Mouse (Mus musculus): ENCODE data around the gene Pibf1. TPM values are rescaled to one million over a fixed set of nuclear protein-coding genes. Genes with fewer than 3 reads are reported as not detected.

The Pibf1 gene
- total and polyA plus RNA-seq, 2 experiments from 2014 or later: 12.6 to 20.6 TPM

- H3K9ac ChIP-seq: no peak overlapping the region
- no peak overlapping the region for H3K27ac ChIP-seq (ENCODE audit: low read depth, low read length)
- no peak overlapping the region for H3K4me2 ChIP-seq (ENCODE audit: low read depth)
- no peaks in the 10 kb centered on the region for H3K9me3 ChIP-seq (ENCODE audit: low read length)
- no peak for ATAC-seq
- TF ChIP-seq CTCF (IDR thresholded peaks at IDR 0.05; ENCODE audit: low read depth): no peak
- DNase-seq: no peak
- WGBS: 89% methylated on average over 11 of the region's 11 CpGs
- no peak overlapping the region for H3K4me3 ChIP-seq (ENCODE audit: low read depth, low read length)
- no peaks in the 10 kb centered on the region for H3K4me1 ChIP-seq (ENCODE audit: insufficient read depth)
- peaks cover 7% of the 10 kb centered on the region; the same call in 1 of the 2 replicates for H3K36me3 ChIP-seq (ENCODE audit: insufficient read depth)
- H3K27me3 ChIP-seq (ENCODE audit: insufficient read depth, low read length): no peaks in the 10 kb centered on the region
These were observed 22.5 kb downstream of the Pibf1 start for GRCm38 (mm10) chr14:99121584-99122339.

DNA sequence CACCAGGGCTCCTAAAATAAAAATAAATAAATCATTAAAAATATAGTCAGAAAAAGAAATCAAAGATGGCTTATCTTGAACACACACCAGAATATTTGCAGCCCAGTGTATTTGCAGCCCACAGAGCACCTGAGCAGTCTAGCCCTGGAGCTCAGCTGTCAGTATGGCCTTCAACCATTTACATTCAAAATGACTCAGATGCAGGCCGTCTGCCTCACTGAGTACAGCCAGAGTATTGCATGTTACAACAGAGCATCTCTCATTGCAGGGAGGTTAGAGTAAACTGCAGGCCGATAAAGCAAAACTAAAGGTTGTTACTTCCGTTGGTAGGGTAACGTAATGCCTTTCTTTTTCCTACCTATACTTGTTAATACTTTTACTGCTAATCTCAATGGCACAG lies 24.9 kb downstream of the Pibf1 start:
- H3K9ac ChIP-seq: no peak overlapping the region
- H3K27ac ChIP-seq (ENCODE audit: low read depth, low read length): no peak overlapping the region
- ATAC-seq (no peak), DNase-seq (no peak)
- TF ChIP-seq CTCF (IDR thresholded peaks at IDR 0.05; ENCODE audit: low read depth): no peak
- H3K4me1 ChIP-seq (ENCODE audit: insufficient read depth): no peaks in the 10 kb centered on the region
- WGBS: 87% methylated on average over 4 of the region's 4 CpGs
- H3K36me3 ChIP-seq (ENCODE audit: insufficient read depth): no peaks in the 10 kb centered on the region
- H3K27me3 ChIP-seq (ENCODE audit: insufficient read depth, low read length): no peaks in the 10 kb centered on the region
- H3K4me2 ChIP-seq (ENCODE audit: low read depth): no peak overlapping the region
- no peaks in the 10 kb centered on the region for H3K9me3 ChIP-seq (ENCODE audit: low read length)
- H3K4me3 ChIP-seq (ENCODE audit: low read depth, low read length): no peak overlapping the region

GRCm38 (mm10) chr14:99126713-99127112 lies 27.5 kb downstream of the Pibf1 start:
- H3K27ac ChIP-seq (ENCODE audit: low read depth, low read length): no peak overlapping the region
- no peak for TF ChIP-seq CTCF (IDR thresholded peaks at IDR 0.05; ENCODE audit: low read depth)
- ATAC-seq: no peak
- H3K9me3 ChIP-seq (ENCODE audit: low read length): no peaks in the 10 kb centered on the region
- no peak overlapping the region for H3K4me2 ChIP-seq (ENCODE audit: low read depth)
- H3K9ac ChIP-seq: no peak overlapping the region
- H3K27me3 ChIP-seq (ENCODE audit: insufficient read depth, low read length): no peaks in the 10 kb centered on the region
- no peak for DNase-seq
- WGBS: 84% methylated on average over 4 of the region's 4 CpGs
- peaks cover 2% of the 10 kb centered on the region; the same call in 1 of the 2 replicates for H3K36me3 ChIP-seq (ENCODE audit: insufficient read depth)
- no peaks in the 10 kb centered on the region for H3K4me1 ChIP-seq (ENCODE audit: insufficient read depth)
- no peak overlapping the region for H3K4me3 ChIP-seq (ENCODE audit: low read depth, low read length)

DNA sequence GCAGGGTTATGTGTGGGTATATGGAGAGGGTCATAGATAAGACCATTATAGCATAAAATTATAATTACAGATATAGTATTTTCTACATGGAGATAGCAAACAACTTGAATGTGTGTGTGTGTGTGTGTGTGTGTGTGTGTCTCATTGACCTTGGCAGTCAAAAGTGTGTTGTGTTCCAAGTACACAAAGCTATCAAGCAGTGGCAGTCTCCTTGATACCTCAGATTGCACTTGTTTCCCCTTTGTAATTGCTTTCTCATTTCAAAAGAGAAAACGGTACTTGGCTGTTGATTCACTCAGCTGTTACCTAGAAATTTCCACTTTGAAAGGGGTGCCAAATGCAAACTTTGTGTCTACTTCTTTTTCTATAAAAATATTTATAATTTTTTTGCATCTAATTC lies 28.3 kb downstream of the Pibf1 start:
- Histone ChIP-seq H3K27ac (ENCODE audit: low read depth, low read length) (no peak overlapping the region), H3K9ac (no peak overlapping the region), H3K9me3 (ENCODE audit: low read length) (no peaks in the 10 kb centered on the region), H3K4me1 (ENCODE audit: insufficient read depth) (no peaks in the 10 kb centered on the region), H3K27me3 (ENCODE audit: insufficient read depth, low read length) (no peaks in the 10 kb centered on the region), H3K36me3 (ENCODE audit: insufficient read depth) (peaks cover 2% of the 10 kb centered on the region; the same call in 1 of the 2 replicates), H3K4me2 (ENCODE audit: low read depth) (no peak overlapping the region), H3K4me3 (ENCODE audit: low read depth, low read length) (no peak overlapping the region)
- 48% methylated on average over 1 of the region's 1 CpGs for WGBS
- DNase-seq (no peak), ATAC-seq (no peak)
- no peak for TF ChIP-seq CTCF (IDR thresholded peaks at IDR 0.05; ENCODE audit: low read depth)

DNA sequence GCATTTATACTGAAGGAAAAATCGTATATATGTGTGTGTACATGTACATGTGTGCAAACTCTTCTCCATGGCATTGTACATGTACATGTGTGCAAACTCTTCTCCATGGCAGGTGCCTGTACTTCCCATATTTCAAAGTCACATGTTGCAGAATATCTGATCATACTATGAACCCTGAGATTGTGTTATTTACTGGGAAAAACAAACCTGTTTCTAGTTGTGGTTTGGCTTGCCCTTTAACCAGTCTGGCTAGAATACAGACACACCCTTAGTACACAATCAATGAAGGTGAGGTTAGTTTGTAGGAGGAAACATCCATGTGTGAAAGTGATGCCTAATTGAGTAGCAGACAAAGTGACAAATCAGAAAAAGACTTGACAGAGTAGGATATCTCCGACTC lies 29.8 kb downstream of the Pibf1 start:
- WGBS: 92% methylated on average over 2 of the region's 2 CpGs
- H3K4me2 ChIP-seq (ENCODE audit: low read depth): no peak overlapping the region
- no peak for DNase-seq

GRCm38 (mm10) chr14:99134048-99134447 lies 34.8 kb downstream of the Pibf1 start:
- H3K27me3 ChIP-seq (ENCODE audit: insufficient read depth, low read length): no peaks in the 10 kb centered on the region
- no peak for TF ChIP-seq CTCF (IDR thresholded peaks at IDR 0.05; ENCODE audit: low read depth)
- H3K27ac ChIP-seq (ENCODE audit: low read depth, low read length): no peak overlapping the region
- H3K9ac ChIP-seq: no peak overlapping the region
- no peak overlapping the region for H3K4me2 ChIP-seq (ENCODE audit: low read depth)
- DNase-seq: no peak
- no peaks in the 10 kb centered on the region for H3K9me3 ChIP-seq (ENCODE audit: low read length)
- no peak overlapping the region for H3K4me3 ChIP-seq (ENCODE audit: low read depth, low read length)
- ATAC-seq: no peak
- 95% methylated on average over 2 of the region's 2 CpGs for WGBS
- no peaks in the 10 kb centered on the region for H3K4me1 ChIP-seq (ENCODE audit: insufficient read depth)
- H3K36me3 ChIP-seq (ENCODE audit: insufficient read depth): peaks cover 17% of the 10 kb centered on the region

More for the DNA sequence above, 29.8 kb downstream of the Pibf1 start:
- peaks cover 5% of the 10 kb centered on the region; the same call in 1 of the 2 replicates for H3K36me3 ChIP-seq (ENCODE audit: insufficient read depth)
- ATAC-seq: no peak
- no peaks in the 10 kb centered on the region for H3K4me1 ChIP-seq (ENCODE audit: insufficient read depth)
- no peaks in the 10 kb centered on the region for H3K9me3 ChIP-seq (ENCODE audit: low read length)
- no peak overlapping the region for H3K9ac ChIP-seq
- TF ChIP-seq CTCF (IDR thresholded peaks at IDR 0.05; ENCODE audit: low read depth): no peak
- H3K27ac ChIP-seq (ENCODE audit: low read depth, low read length): no peak overlapping the region
- H3K4me3 ChIP-seq (ENCODE audit: low read depth, low read length): no peak overlapping the region
- H3K27me3 ChIP-seq (ENCODE audit: insufficient read depth, low read length): no peaks in the 10 kb centered on the region

- Histone ChIP-seq H3K9me3 (ENCODE audit: low read length) (no peaks in the 10 kb centered on the region), H3K36me3 (ENCODE audit: insufficient read depth) (peaks cover 17% of the 10 kb centered on the region), H3K9ac (no peak overlapping the region), H3K4me3 (ENCODE audit: low read depth, low read length) (no peak overlapping the region), H3K4me2 (ENCODE audit: low read depth) (no peak overlapping the region), H3K4me1 (ENCODE audit: insufficient read depth) (no peaks in the 10 kb centered on the region), H3K27me3 (ENCODE audit: insufficient read depth, low read length) (no peaks in the 10 kb centered on the region), H3K27ac (ENCODE audit: low read depth, low read length) (no peak overlapping the region)
- ATAC-seq (no peak), DNase-seq (no peak)
- 93% methylated on average over 9 of the region's 9 CpGs for WGBS
- TF ChIP-seq CTCF (IDR thresholded peaks at IDR 0.05; ENCODE audit: low read depth): no peak
These were observed 36.5 kb downstream of the Pibf1 start for GRCm38 (mm10) chr14:99135761-99136160.

Measured in forebrain, postnatal 0 days (tissue).